Mouse (Mus musculus): Measurements from ENCODE around the gene Supt7l.

Gene Supt7l

GRCm38 (mm10) chr5:31492031-31492430 is 35.6 kb downstream of the Supt7l start:
- no peak for ATAC-seq (ENCODE audit: low TSS enrichment)

- ATAC-seq (ENCODE audit: low TSS enrichment), result no peak
These were observed 38.4 kb downstream of the Supt7l start for GRCm38 (mm10) chr5:31489116-31489769.

GRCm38 (mm10) chr5:31487889-31488288 is 39.7 kb downstream of the Supt7l start:
- ATAC-seq (ENCODE audit: low TSS enrichment), result no peak

- ATAC-seq (ENCODE audit: low TSS enrichment), result no peak
These were observed 42.2 kb downstream of the Supt7l start, which contains the start of gene 4930548H24Rik for GRCm38 (mm10) chr5:31485440-31485839. Gene 4930548H24Rik, plus strand, starts transcription at chr5:31485740.

GRCm38 (mm10) chr5:31480536-31480935 is 47.1 kb downstream of the Supt7l start:
- peak; percentile 62; the same call in 1 of the 2 replicates for ATAC-seq (ENCODE audit: low TSS enrichment)

- no peak; the same call in 1 of the 2 replicates for ATAC-seq (ENCODE audit: low TSS enrichment)
These were observed 57.3 kb downstream of the Supt7l start for GRCm38 (mm10) chr5:31470334-31470733.

- no peak for ATAC-seq (ENCODE audit: low TSS enrichment)
These were observed 57.9 kb downstream of the Supt7l start for GRCm38 (mm10) chr5:31469711-31470110.

- no peak for ATAC-seq (ENCODE audit: low TSS enrichment)
These were observed 59.8 kb downstream of the Supt7l start for GRCm38 (mm10) chr5:31467798-31468197.
